Mouse (Mus musculus) lung, postnatal 0 days (tissue): Measurements from ENCODE around the gene Erv3. TPM values are rescaled to one million over a fixed set of nuclear protein-coding genes. Genes with fewer than 3 reads are reported as not detected.

Source experiments
- ATAC-seq: fragments of 200-750 bp; cut with Nextera tagmentation; 2 replicates; pipeline ENCODE4 v1.8.0; 2017; ENCODE audit warnings: moderate library complexity
- DNase-seq: peaks from one replicate; pipeline ENCODE4 v3.0.0-alpha.2; 2016; ENCODE audit warnings: low spot score
- H3K27ac ChIP-seq: fragments of 300-500 bp; sonication (generic); 2 replicates; pipeline ENCODE4 v1.5.1; 2014; ENCODE audit warnings: antibody characterized with exemption, mild to moderate bottlenecking, low read length, mixed read lengths
- H3K27me3 ChIP-seq: fragments of 300-500 bp; sonication (generic); replicated peaks from 2 replicates; pipeline ENCODE4 v1.6.1; 2014; ENCODE audit warnings: low read length, mixed read lengths; ENCODE audit not compliant: insufficient read depth
- H3K36me3 ChIP-seq: fragments of 300-500 bp; sonication (generic); 2 replicates; pipeline ENCODE4 v1.6.1; 2014; ENCODE audit warnings: low read length, mixed read lengths; ENCODE audit not compliant: insufficient read depth
- H3K4me1 ChIP-seq: fragments of 300-500 bp; sonication (generic); 2 replicates; pipeline ENCODE4 v1.6.1; 2014; ENCODE audit warnings: antibody characterized with exemption, low read depth, low read length, mixed read lengths; ENCODE audit not compliant: insufficient read depth
- H3K4me2 ChIP-seq: fragments of 300-500 bp; sonication (generic); replicated peaks from 2 replicates; pipeline ENCODE4 v1.6.1; 2014; ENCODE audit warnings: low read depth, mild to moderate bottlenecking, low read length, moderate library complexity, mixed read lengths
- H3K4me3 ChIP-seq: fragments of 300-500 bp; sonication (generic); 2 replicates; pipeline ENCODE4 v1.5.1; 2014; ENCODE audit warnings: low read depth, low read length
- H3K9ac ChIP-seq: fragments of 300-500 bp; sonication (generic); replicated peaks from 2 replicates; pipeline ENCODE4 v1.6.1; 2014; ENCODE audit warnings: low read depth, mild to moderate bottlenecking
- H3K9me3 ChIP-seq: fragments of 300-500 bp; sonication (generic); 2 replicates; pipeline ENCODE4 v1.6.1; 2016; ENCODE audit warnings: low read length, mixed read lengths
- CTCF ChIP-seq: IDR thresholded peaks from 2 replicates; pipeline ENCODE4 v1.5.1; 2016; ENCODE audit warnings: antibody characterized with exemption, mild to moderate bottlenecking
- EP300 ChIP-seq: IDR thresholded peaks from 2 replicates; pipeline ENCODE4 v1.6.1; 2016; ENCODE audit warnings: antibody characterized with exemption, mild to moderate bottlenecking, control low read depth
- WGBS: fragments of 180-500 bp; shearing (Covaris S2); extraction: QIAGEN DNeasy Blood & Tissue Kit; methylation state at CpG from one replicate; pipeline ENCODE4 v1.1.7; 2014; 5-methylcytosine and 5-hydroxymethylcytosine counted together
- polyA plus RNA-seq: library from polyadenylated mRNA; unstranded; fragments of >200 nt; fragmentation: Nextera tagmentation; extraction: Ambion mirVana; gene quantifications from 2 replicates; pipeline ENCODE4 v1.2.1, GENCODE M21; 2015

Gene Erv3
- polyA plus RNA-seq, 1 experiment from 2014 or later = not detected

- Histone ChIP-seq H3K9me3 (no peaks in the 10 kb centered on the region), H3K4me2 (no peak overlapping the region), H3K27ac (0 out of 2 replicates have a peak overlapping the region, but pooled peaks have one; percentile 52), H3K4me1 (no peaks in the 10 kb centered on the region; the same call in 1 of the 2 replicates), H3K9ac (no peak overlapping the region), H3K27me3 (no peaks in the 10 kb centered on the region), H3K36me3 (no peaks in the 10 kb centered on the region), H3K4me3 (no peak overlapping the region)
- ATAC-seq (peak; percentile 72), DNase-seq (peak; percentile 43)
- peak; percentile 51 for TF ChIP-seq EP300
- no peak for TF ChIP-seq CTCF
- WGBS = 45% methylated on average over 5 of the region's 5 CpGs
These were observed 33.0 kb upstream of the Erv3 start for GRCm38 (mm10) chr2:131892534-131892933.

- no peak overlapping the region for H3K27ac ChIP-seq
- 19% methylated on average over 7 of the region's 7 CpGs for WGBS
- H3K4me2 ChIP-seq = no peak overlapping the region
- no peaks in the 10 kb centered on the region for H3K36me3 ChIP-seq
- no peak for TF ChIP-seq EP300
- no peak for TF ChIP-seq CTCF
- H3K9ac ChIP-seq = no peak overlapping the region
- no peak overlapping the region for H3K4me3 ChIP-seq
- H3K4me1 ChIP-seq = no peaks in the 10 kb centered on the region; the same call in 1 of the 2 replicates
- no peak for DNase-seq
- no peaks in the 10 kb centered on the region for H3K9me3 ChIP-seq
- no peak for ATAC-seq
- H3K27me3 ChIP-seq = no peaks in the 10 kb centered on the region
These were observed 28.7 kb upstream of the Erv3 start for GRCm38 (mm10) chr2:131888233-131888632.

GRCm38 (mm10) chr2:131886503-131887160, 27.1 kb upstream of the Erv3 start:
- H3K4me2 ChIP-seq = no peak overlapping the region
- no peaks in the 10 kb centered on the region for H3K9me3 ChIP-seq
- no peak for ATAC-seq
- 78% methylated on average over 6 of the region's 6 CpGs for WGBS
- H3K4me3 ChIP-seq = no peak overlapping the region
- H3K9ac ChIP-seq = no peak overlapping the region
- no peak for DNase-seq
- no peaks in the 10 kb centered on the region for H3K4me1 ChIP-seq
- H3K27ac ChIP-seq = no peak overlapping the region
- no peaks in the 10 kb centered on the region for H3K27me3 ChIP-seq
- no peak for TF ChIP-seq EP300
- TF ChIP-seq CTCF = no peak
- H3K36me3 ChIP-seq = no peaks in the 10 kb centered on the region

GRCm38 (mm10) chr2:131883136-131883535, 23.6 kb upstream of the Erv3 start:
- no peak overlapping the region for H3K9ac ChIP-seq
- DNase-seq = no peak
- no peak overlapping the region for H3K4me3 ChIP-seq
- no peak overlapping the region for H3K4me2 ChIP-seq
- WGBS = 35% methylated on average over 2 of the region's 2 CpGs
- no peak overlapping the region for H3K27ac ChIP-seq
- H3K9me3 ChIP-seq = no peaks in the 10 kb centered on the region
- no peak for ATAC-seq
- TF ChIP-seq CTCF (no peak), EP300 (no peak)
- no peaks in the 10 kb centered on the region for H3K4me1 ChIP-seq
- H3K27me3 ChIP-seq = no peaks in the 10 kb centered on the region
- no peaks in the 10 kb centered on the region for H3K36me3 ChIP-seq

DNA sequence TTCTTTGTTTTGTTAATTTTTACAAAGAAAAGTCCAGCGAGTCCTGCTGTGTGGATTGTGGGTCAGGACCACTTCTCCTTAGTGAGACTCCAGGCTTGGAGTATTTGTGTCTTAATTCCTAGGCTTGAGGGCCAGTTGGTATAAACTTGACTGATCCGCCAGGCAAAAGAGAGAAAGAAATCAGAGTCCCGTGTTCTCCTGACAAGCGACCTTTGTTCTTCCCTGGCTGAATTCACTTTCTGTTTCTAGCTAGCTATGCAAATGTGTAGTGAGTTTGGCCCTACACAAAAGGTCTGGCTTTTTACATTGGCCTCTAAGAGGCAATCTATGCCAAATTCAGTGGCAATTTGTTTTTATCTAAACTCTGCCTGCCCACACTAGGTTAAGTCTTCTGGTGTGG, 22.2 kb upstream of the Erv3 start:
- DNase-seq (no peak), ATAC-seq (no peak)
- no peaks in the 10 kb centered on the region for H3K36me3 ChIP-seq
- 74% methylated on average over 4 of the region's 4 CpGs for WGBS
- H3K4me1 ChIP-seq = no peaks in the 10 kb centered on the region
- no peak overlapping the region for H3K27ac ChIP-seq
- no peak overlapping the region for H3K9ac ChIP-seq
- no peak overlapping the region for H3K4me2 ChIP-seq
- H3K9me3 ChIP-seq = no peaks in the 10 kb centered on the region
- H3K27me3 ChIP-seq = no peaks in the 10 kb centered on the region
- H3K4me3 ChIP-seq = no peak overlapping the region
- no peak for TF ChIP-seq EP300
- no peak for TF ChIP-seq CTCF

DNA sequence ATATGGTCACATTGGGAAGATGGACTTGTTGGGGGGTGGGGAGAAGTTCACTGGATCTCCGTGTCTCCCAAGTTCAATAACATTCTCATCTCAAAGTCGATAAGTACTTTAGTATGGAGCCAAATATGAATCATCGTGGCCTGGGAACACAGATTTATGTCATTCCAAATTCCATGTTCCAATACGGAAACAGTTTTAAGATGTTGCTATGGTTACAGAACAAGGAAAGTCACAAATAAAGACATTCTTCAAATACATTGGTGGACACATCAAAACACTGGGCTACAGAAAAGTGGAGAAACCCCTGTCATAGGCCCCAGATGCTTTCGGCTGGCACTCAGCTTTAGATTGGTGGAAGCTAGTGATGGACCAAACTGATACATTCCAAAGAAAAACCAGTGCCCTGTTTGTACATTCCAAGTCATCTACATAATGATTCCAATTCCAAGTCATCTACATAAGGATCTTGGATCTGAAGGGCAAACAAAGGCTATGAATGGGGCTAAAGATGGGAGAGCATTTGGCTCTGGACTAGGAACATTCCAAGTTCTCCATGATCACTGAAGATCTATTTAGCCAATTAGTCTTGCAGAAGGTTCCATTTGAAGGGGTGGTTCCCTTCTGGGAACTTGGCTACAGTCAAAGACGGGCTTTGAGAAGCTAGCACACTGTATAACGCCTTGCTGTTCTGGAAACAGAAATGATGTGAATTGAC, 17.2 kb upstream of the Erv3 start:
- H3K27me3 ChIP-seq = no peaks in the 10 kb centered on the region
- H3K36me3 ChIP-seq = no peaks in the 10 kb centered on the region
- H3K9ac ChIP-seq = no peak overlapping the region
- WGBS = 81% methylated on average over 7 of the region's 7 CpGs
- H3K4me3 ChIP-seq = no peak overlapping the region
- DNase-seq (no peak), ATAC-seq (no peak)
- TF ChIP-seq CTCF = no peak
- TF ChIP-seq EP300 = no peak
- no peaks in the 10 kb centered on the region for H3K4me1 ChIP-seq
- H3K4me2 ChIP-seq = no peak overlapping the region
- no peaks in the 10 kb centered on the region for H3K9me3 ChIP-seq
- no peak overlapping the region for H3K27ac ChIP-seq
